Mouse (Mus musculus) Patski (cell line): Measurements from ENCODE around the gene Sgk1. TPM values are rescaled to one million over a fixed set of nuclear protein-coding genes. Genes with fewer than 3 reads are reported as not detected.
"Not testable (repeated sequence)": the region's sequence is repeated elsewhere in the genome, so short reads cannot be mapped to it uniquely, and the experiment has no call there.

Experiments used
- ATAC-seq: fragments of 100-300 bp; one replicate; pipeline ENCODE4 v1.8.0; 2021
- CTCF ChIA-PET: fragments of 350-600 bp; sonication (Branson Sonifier 250); formaldehyde crosslinking; loops from one replicate; lab custom pipeline; 2022; ENCODE audit warnings: inconsistent platforms; lab: Charles Lee
- POLR2A ChIA-PET: fragments of 350-600 bp; sonication (Branson Sonifier 250); formaldehyde crosslinking; loops from one replicate; lab custom pipeline; 2022; ENCODE audit warnings: antibody characterized with exemption, inconsistent platforms; lab: Charles Lee
- DNase-seq: peaks from one replicate; pipeline ENCODE4 v3.0.0-alpha.2; 2011; ENCODE audit warnings: low read depth, low spot score
- H3K27me3 ChIP-seq: fragments of 371-371 bp; one replicate; pipeline ENCODE4 v1.5.1; 2021
- CTCF ChIP-seq: fragments of 100-300 bp; IDR thresholded peaks from one replicate; pipeline ENCODE4 v1.5.1; 2021
- in situ Hi-C: fragments of 300-500 bp; cut with MboI; formaldehyde crosslinking; loops from 3 replicates; pipeline ENCODE4 v1.11.1; 2018; ENCODE audit warnings: low pct_unique_long_range_greater_than_20kb, mixed read lengths
- polyA plus RNA-seq: library from polyadenylated mRNA; unstranded; gene quantifications from one replicate; pipeline ENCODE4 v1.2.3, GENCODE M21; 2021

Sgk1 gene
- polyA plus RNA-seq, 1 experiment from 2014 or later, result 123 TPM

GRCm38 (mm10) chr10:21868221-21868620 is 13.8 kb upstream of the Sgk1 start:
- ChIA-PET CTCF (interaction anchor here (1.2 kb wide), 2 partner anchors 8 to 11 kb away, joined by 3 read pairs; no protein-coding TSS in a partner anchor), POLR2A (interaction anchor here (1.3 kb wide), 1 partner anchor 17 kb away, joined by 3 read pairs; no protein-coding TSS in a partner anchor)
- ATAC-seq, result no peak
- in situ Hi-C loops, result no loop called here
- no peak for DNase-seq
- TF ChIP-seq CTCF, result no peak
- H3K27me3 ChIP-seq, result no peaks in the 10 kb centered on the region

- in situ Hi-C loops, result no loop called here
- ChIA-PET POLR2A (no interaction called here), CTCF (interaction anchor here (1.2 kb wide), 1 partner anchor 9 kb away, joined by 3 read pairs; no protein-coding TSS in a partner anchor)
- no peaks in the 10 kb centered on the region for H3K27me3 ChIP-seq
- ATAC-seq (no peak), DNase-seq (no peak)
- TF ChIP-seq CTCF, result no peak
Observed at GRCm38 (mm10) chr10:21868623-21869022, 13.4 kb upstream of the Sgk1 start.

GRCm38 (mm10) chr10:21881837-21882183 is 174 bp upstream of the Sgk1 start:
- no peaks in the 10 kb centered on the region for H3K27me3 ChIP-seq
- in situ Hi-C loops, result no loop called here
- DNase-seq (no peak), ATAC-seq (no peak)
- TF ChIP-seq CTCF, result no peak
- ChIA-PET CTCF (interaction anchor here (1.3 kb wide), 1 partner anchor 14 kb away, joined by 3 read pairs; no protein-coding TSS in a partner anchor), POLR2A (no interaction called here)

- TF ChIP-seq CTCF, result no peak
- DNase-seq (no peak), ATAC-seq (no peak)
- in situ Hi-C loops, result no loop called here
- ChIA-PET CTCF (no interaction called here), POLR2A (no interaction called here)
- no peaks in the 10 kb centered on the region for H3K27me3 ChIP-seq
Observed at GRCm38 (mm10) chr10:21883587-21883986, 1.6 kb downstream of the Sgk1 start.

- in situ Hi-C loops, result no loop called here
- no peak for ATAC-seq
- no peaks in the 10 kb centered on the region for H3K27me3 ChIP-seq
- ChIA-PET POLR2A (interaction anchor here (1.2 kb wide), 1 partner anchor 17 kb away, joined by 3 read pairs; no protein-coding TSS in a partner anchor), CTCF (no interaction called here)
- DNase-seq, result no peak
- no peak for TF ChIP-seq CTCF
Observed at GRCm38 (mm10) chr10:21884534-21884933, 2.5 kb downstream of the Sgk1 start.

GRCm38 (mm10) chr10:21889141-21889765 is 7.3 kb downstream of the Sgk1 start:
- H3K27me3 ChIP-seq, result no peaks in the 10 kb centered on the region
- no peak for TF ChIP-seq CTCF
- ChIA-PET CTCF (no interaction called here), POLR2A (no interaction called here)
- ATAC-seq (no peak), DNase-seq (no peak)
- in situ Hi-C loops, result no loop called here

GRCm38 (mm10) chr10:21890293-21890692 is 8.3 kb downstream of the Sgk1 start:
- ChIA-PET CTCF (no interaction called here), POLR2A (interaction anchor here (0.7 kb wide), 1 partner anchor 33 kb away, joined by 3 read pairs; no protein-coding TSS in a partner anchor)
- H3K27me3 ChIP-seq, result no peaks in the 10 kb centered on the region
- in situ Hi-C loops, result no loop called here
- no peak for TF ChIP-seq CTCF
- ATAC-seq (no peak), DNase-seq (no peak)

- POLR2A ChIA-PET, result no interaction called here
- DNase-seq, result no peak
- no peak for TF ChIP-seq CTCF
- no peaks in the 10 kb centered on the region for H3K27me3 ChIP-seq
- CTCF ChIA-PET, result interaction anchor here (1.5 kb wide), 1 partner anchor 10 kb away, joined by 3 read pairs; no protein-coding TSS in a partner anchor
- in situ Hi-C loops, result no loop called here
- ATAC-seq, result no peak
Observed at GRCm38 (mm10) chr10:21891442-21891841, 9.5 kb downstream of the Sgk1 start.

GRCm38 (mm10) chr10:21892104-21892503 is 10.1 kb downstream of the Sgk1 start:
- H3K27me3 ChIP-seq, result no peaks in the 10 kb centered on the region
- DNase-seq (no peak), ATAC-seq (no peak)
- CTCF ChIA-PET, result interaction anchor here (1.5 kb wide), 1 partner anchor 10 kb away, joined by 3 read pairs; no protein-coding TSS in a partner anchor
- in situ Hi-C loops, result no loop called here
- POLR2A ChIA-PET, result no interaction called here
- no peak for TF ChIP-seq CTCF

- ATAC-seq (no peak), DNase-seq (no peak)
- no peaks in the 10 kb centered on the region for H3K27me3 ChIP-seq
- in situ Hi-C loops, result no loop called here
- CTCF ChIA-PET, result no interaction called here
- TF ChIP-seq CTCF, result no peak
- POLR2A ChIA-PET, result no interaction called here
Observed at GRCm38 (mm10) chr10:21898417-21898816, 16.4 kb downstream of the Sgk1 start.

GRCm38 (mm10) chr10:21898851-21899250 is 16.9 kb downstream of the Sgk1 start:
- ATAC-seq, in situ Hi-C loops, H3K27me3 ChIP-seq, DNase-seq, POLR2A ChIA-PET, CTCF ChIA-PET: not testable (repeated sequence)

- CTCF ChIA-PET, result no interaction called here
- in situ Hi-C loops, result no loop called here
Observed at GRCm38 (mm10) chr10:21899397-21899796, 17.4 kb downstream of the Sgk1 start.

More at GRCm38 (mm10) chr10:21899397-21899796, 17.4 kb downstream of the Sgk1 start:
- POLR2A ChIA-PET, result no interaction called here
- TF ChIP-seq CTCF, result no peak
- ATAC-seq (no peak), DNase-seq (no peak)
- H3K27me3 ChIP-seq, result no peaks in the 10 kb centered on the region
